Mouse (Mus musculus): ENCODE data around the gene Snx17.
A peak's percentile ranks its signal among the peaks of the same experiment; 100 is the strongest.

The Snx17 gene

GRCm38 (mm10) chr5:31226641-31227040 lies 33.6 kb downstream of the Snx17 start:
- DNase-seq (ENCODE audit: low read depth, low spot score) = no peak

GRCm38 (mm10) chr5:31240637-31241521 lies 47.9 kb downstream of the Snx17 start, which contains the start of the genes Nrbp1 and Gm9970:
Gene Nrbp1, plus strand, starts transcription at chr5:31240864.
Gene Gm9970, minus strand, starts transcription at chr5:31241232.
- DNase-seq (ENCODE audit: low read depth, low spot score) = peak; percentile 96

- DNase-seq (ENCODE audit: low read depth, low spot score) = no peak
Measured at GRCm38 (mm10) chr5:31241522-31242034, 48.6 kb downstream of the Snx17 start.

GRCm38 (mm10) chr5:31242191-31242590 lies 49.2 kb downstream of the Snx17 start:
- DNase-seq (ENCODE audit: low read depth, low spot score) = no peak

Measured in 3T3-L1 (cell line).